Mouse (Mus musculus) lung, embryonic 14.5 days (tissue): ENCODE data around the gene 1110051M20Rik. TPM values are rescaled to one million over a fixed set of nuclear protein-coding genes. Genes with fewer than 3 reads are reported as not detected.

Experiments
- ATAC-seq: fragments of 200-750 bp; cut with Nextera tagmentation; 2 replicates; pipeline ENCODE4 v1.8.0; 2017; ENCODE audit warnings: mild to moderate bottlenecking, moderate TSS enrichment, moderate library complexity; ENCODE audit not compliant: insufficient read depth
- DNase-seq: peaks from one replicate; pipeline ENCODE4 v3.0.0-alpha.2; 2015
- H3K27ac ChIP-seq: fragments of 300-500 bp; sonication (generic); 2 replicates; pipeline ENCODE4 v1.5.1; 2014; ENCODE audit warnings: low read depth, mild to moderate bottlenecking, moderate library complexity
- H3K27me3 ChIP-seq: fragments of 300-500 bp; sonication (generic); 2 replicates; pipeline ENCODE4 v1.6.1; 2014; ENCODE audit warnings: low read length, control low read depth; ENCODE audit not compliant: insufficient read depth
- H3K36me3 ChIP-seq: fragments of 300-500 bp; sonication (generic); 2 replicates; pipeline ENCODE4 v1.6.1; 2014; ENCODE audit warnings: control low read depth; ENCODE audit not compliant: insufficient read depth
- H3K4me1 ChIP-seq: fragments of 300-500 bp; sonication (generic); 2 replicates; pipeline ENCODE4 v1.6.1; 2014; ENCODE audit warnings: antibody characterized with exemption, control low read depth; ENCODE audit not compliant: insufficient read depth
- H3K4me2 ChIP-seq: fragments of 300-500 bp; sonication (generic); 2 replicates; pipeline ENCODE4 v1.6.1; 2014; ENCODE audit warnings: mild to moderate bottlenecking
- H3K4me3 ChIP-seq: fragments of 300-500 bp; sonication (generic); 2 replicates; pipeline ENCODE4 v1.5.1; 2014; ENCODE audit warnings: low read depth, low read length
- H3K9ac ChIP-seq: fragments of 300-500 bp; sonication (generic); 2 replicates; pipeline ENCODE4 v1.6.1; 2014
- H3K9me3 ChIP-seq: fragments of 300-500 bp; sonication (generic); 2 replicates; pipeline ENCODE4 v1.6.1; 2016; ENCODE audit warnings: low read depth, low read length, control low read depth
- CTCF ChIP-seq: IDR thresholded peaks from 2 replicates; pipeline ENCODE4 v1.5.1; 2016; ENCODE audit warnings: antibody characterized with exemption, low read depth
- WGBS: fragments of 180-500 bp; shearing (Covaris S2); extraction: QIAGEN DNeasy Blood & Tissue Kit; methylation state at CpG from one replicate; pipeline ENCODE4 v1.1.7; 2014; 5-methylcytosine and 5-hydroxymethylcytosine counted together
- polyA plus RNA-seq: library from polyadenylated mRNA; unstranded; fragments of >200 nt; fragmentation: Nextera tagmentation; extraction: Ambion mirVana; gene quantifications from 2 replicates; pipeline ENCODE4 v1.2.1, GENCODE M21; 2014

The 1110051M20Rik gene
- polyA plus RNA-seq, 1 experiment from 2014 or later = 73.4 TPM

DNA sequence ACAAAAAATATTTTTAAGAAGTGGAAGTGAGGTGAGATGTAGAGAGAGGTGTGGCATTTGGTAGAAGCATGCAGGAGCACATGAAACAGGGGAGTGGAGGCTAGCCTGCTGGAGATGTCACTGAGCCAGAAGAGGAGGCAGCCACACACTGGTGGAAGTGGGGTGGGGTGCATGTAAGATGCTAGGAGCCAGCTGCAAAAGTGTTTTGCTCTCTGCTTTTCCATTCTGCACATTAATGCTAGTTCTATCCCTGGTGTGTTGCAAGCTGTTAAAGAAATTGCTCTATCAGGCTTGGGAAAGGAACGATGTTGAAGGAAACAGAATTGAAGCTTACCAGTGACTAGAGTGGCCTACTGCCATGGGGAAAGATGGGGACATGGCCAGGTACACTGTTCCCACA lies 120.2 kb downstream of the 1110051M20Rik start:
- Histone ChIP-seq H3K36me3 (no peaks in the 10 kb centered on the region), H3K4me1 (0 out of 2 replicates have a peak, but pooled peaks cover 4% of the 10 kb centered on the region), H3K9me3 (no peaks in the 10 kb centered on the region), H3K4me2 (no peak overlapping the region), H3K27ac (0 out of 2 replicates have a peak overlapping the region, but pooled peaks have one; percentile 24), H3K4me3 (no peak overlapping the region), H3K27me3 (no peaks in the 10 kb centered on the region), H3K9ac (no peak overlapping the region)
- TF ChIP-seq CTCF = no peak
- DNase-seq = no peak
- ATAC-seq = no peak
- 81% methylated on average over 1 of the region's 1 CpGs for WGBS

DNA sequence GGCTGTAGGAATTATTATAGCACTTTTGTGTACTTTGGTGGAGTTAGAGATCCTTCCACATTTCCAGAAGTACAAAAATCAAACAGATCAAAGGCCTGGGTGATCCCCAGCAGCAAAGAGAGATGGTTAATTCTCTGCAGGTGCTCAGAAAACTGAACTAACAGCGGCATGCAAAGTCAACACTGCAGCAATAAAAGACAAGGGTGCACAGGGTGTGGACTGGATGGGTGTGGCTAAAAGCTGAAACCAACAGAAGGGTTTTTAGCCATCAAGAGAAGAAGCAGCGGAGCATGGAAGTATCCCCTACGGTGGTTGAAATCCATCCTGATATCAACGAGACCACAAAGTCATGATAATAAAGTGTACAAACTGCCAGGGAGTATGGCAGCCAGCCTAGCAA lies 122.0 kb downstream of the 1110051M20Rik start:
- Histone ChIP-seq H3K27ac (peak overlapping the region; percentile 15; the same call in 1 of the 2 replicates), H3K27me3 (no peaks in the 10 kb centered on the region), H3K4me2 (no peak overlapping the region), H3K36me3 (no peaks in the 10 kb centered on the region), H3K4me3 (no peak overlapping the region), H3K9ac (no peak overlapping the region), H3K9me3 (no peaks in the 10 kb centered on the region), H3K4me1 (0 out of 2 replicates have a peak, but pooled peaks cover 4% of the 10 kb centered on the region)
- no peak for TF ChIP-seq CTCF
- DNase-seq (no peak), ATAC-seq (no peak)
- 70% methylated on average over 4 of the region's 4 CpGs for WGBS

DNA sequence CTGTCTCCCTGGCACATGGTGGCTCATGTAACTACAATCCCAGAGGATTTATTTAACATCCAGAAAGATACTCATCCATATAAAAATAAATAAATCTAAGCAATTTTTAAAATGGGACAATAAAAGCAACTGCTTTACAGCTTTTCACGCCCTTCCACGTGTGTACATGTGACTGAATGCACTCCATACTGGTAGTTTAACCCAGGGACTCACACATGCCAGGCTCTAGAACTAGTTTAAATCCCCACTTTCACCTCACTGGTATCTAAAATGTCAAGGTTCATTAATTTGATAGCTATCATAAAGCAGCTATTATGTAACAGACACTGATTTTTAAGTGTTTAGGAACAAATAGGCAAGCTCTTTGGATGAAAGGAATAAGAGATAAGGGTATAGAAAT lies 122.6 kb downstream of the 1110051M20Rik start:
- H3K27ac ChIP-seq = no peak overlapping the region
- TF ChIP-seq CTCF = no peak
- 88% methylated on average over 2 of the region's 2 CpGs for WGBS

DNA sequence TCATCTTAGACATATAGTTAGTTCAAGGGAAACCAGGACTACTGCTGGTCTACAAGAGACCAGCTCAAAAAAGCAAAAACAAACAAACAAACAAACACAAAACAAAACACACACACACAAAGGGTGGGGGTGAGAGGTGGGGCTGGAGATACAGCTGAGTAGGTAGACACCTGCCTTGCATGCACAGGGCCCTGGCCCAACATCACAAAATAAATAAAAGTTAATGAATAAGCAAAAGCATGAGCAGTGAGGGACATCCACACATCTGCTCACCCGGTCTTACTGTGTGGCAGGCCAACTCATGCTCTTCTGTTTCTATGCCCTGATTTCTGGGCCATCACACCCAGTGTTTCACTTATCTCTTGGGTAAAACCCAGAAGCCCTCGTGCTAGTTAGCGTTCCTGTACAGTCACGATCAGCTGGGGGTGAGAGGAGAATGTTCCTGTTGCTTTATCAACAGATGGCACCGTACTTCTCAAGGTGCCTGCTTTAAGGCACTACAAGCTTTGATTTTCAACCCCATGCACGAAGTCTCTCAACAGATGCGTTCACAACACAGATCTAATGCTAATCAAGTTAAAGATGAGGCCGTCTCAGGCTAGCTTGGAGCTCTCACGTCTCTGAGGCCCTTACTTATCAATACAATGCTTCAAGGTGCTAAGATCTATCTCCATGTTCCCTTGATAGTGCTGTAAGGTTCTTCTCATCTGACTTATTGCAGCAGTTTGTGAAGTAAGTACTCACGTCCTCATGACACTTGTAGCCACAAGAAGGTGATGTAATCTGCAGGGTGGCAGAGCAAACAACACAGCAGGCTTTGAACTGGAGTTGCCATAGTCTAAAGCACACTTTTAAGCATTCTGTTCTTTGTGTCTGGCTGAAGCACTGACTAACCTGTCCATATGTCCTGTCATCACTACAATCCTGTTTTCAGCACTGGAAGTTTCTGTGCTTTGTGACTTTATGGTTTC lies 123.7 kb downstream of the 1110051M20Rik start:
- H3K4me2 ChIP-seq = no peak overlapping the region
- H3K9me3 ChIP-seq = no peaks in the 10 kb centered on the region
- DNase-seq = no peak
- WGBS = 72% methylated on average over 10 of the region's 10 CpGs
- no peak overlapping the region for H3K27ac ChIP-seq
- H3K36me3 ChIP-seq = no peaks in the 10 kb centered on the region
- H3K27me3 ChIP-seq = no peaks in the 10 kb centered on the region
- TF ChIP-seq CTCF = no peak
- no peak for ATAC-seq
- no peak overlapping the region for H3K4me3 ChIP-seq
- no peaks in the 10 kb centered on the region for H3K4me1 ChIP-seq
- H3K9ac ChIP-seq = no peak overlapping the region

More for the DNA sequence above, 122.6 kb downstream of the 1110051M20Rik start:
- ATAC-seq (no peak), DNase-seq (no peak)
- H3K9ac ChIP-seq = no peak overlapping the region
- H3K27me3 ChIP-seq = no peaks in the 10 kb centered on the region
- 0 out of 2 replicates have a peak, but pooled peaks cover 4% of the 10 kb centered on the region for H3K4me1 ChIP-seq
- H3K9me3 ChIP-seq = no peaks in the 10 kb centered on the region
- H3K4me3 ChIP-seq = no peak overlapping the region
- H3K4me2 ChIP-seq = no peak overlapping the region
- no peaks in the 10 kb centered on the region for H3K36me3 ChIP-seq

DNA sequence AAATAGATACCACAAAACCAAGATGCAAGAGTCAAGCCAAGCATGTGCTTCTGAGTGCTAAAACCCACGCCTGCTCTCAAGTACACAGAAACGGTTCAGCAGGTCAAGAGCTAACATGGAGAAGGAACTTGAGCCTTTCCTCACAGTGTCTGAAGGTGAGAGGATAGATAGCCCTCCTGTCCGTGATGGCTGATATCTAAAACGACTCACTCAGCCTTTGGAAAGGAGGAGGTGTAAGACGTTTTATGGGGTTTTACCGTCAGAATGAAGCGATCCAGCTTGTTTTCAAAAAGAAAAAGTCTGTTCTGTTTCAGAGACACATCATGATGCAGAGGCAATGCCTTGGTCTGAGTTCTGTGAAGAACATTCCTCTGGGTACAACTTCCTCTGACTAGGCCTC lies 130.3 kb downstream of the 1110051M20Rik start:
- Histone ChIP-seq H3K36me3 (no peaks in the 10 kb centered on the region), H3K9ac (no peak overlapping the region), H3K4me3 (no peak overlapping the region), H3K27me3 (no peaks in the 10 kb centered on the region), H3K4me1 (peaks cover 2% of the 10 kb centered on the region; the same call in 1 of the 2 replicates), H3K27ac (no peak overlapping the region), H3K9me3 (no peaks in the 10 kb centered on the region), H3K4me2 (no peak overlapping the region)
- no peak for ATAC-seq
- 49% methylated on average over 7 of the region's 7 CpGs for WGBS
- DNase-seq = peak; percentile 40
- no peak for TF ChIP-seq CTCF

DNA sequence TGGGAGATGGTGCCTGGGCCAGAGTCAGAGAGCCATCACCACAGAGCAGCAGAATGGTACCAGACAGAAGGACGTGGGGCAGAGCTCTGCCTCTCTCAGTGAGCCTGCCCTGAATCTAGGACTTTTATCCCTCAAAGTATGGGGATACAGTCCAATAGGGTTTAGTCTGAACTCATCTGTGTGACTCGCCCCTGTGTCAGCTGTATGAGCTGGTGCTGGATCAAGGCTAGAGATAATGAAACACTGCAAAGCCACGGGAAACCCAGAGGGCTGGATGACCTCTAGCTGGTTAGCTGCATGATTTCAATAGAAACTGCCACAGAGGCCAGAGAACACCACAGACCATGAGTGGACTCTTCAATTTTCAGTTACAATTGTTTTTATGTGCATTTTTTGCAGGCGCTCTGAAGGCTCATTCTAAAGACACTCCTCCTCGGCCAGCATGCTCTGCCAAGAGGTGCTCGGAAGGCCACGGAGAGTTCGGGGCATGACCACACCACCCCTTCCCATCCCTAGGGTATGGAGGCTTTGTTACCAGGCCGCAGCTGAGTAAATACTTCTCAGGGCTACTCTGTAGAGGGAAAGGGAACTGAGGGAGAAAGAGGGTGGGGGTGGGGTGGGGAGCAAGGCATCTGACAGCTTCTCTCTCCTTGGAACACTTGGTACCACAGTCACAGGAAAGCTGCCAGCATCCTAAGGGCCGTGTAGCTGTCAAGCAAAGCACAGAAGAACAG lies 131.8 kb downstream of the 1110051M20Rik start:
- H3K27me3 ChIP-seq = no peaks in the 10 kb centered on the region
- DNase-seq = peak; percentile 47
- H3K4me3 ChIP-seq = no peak overlapping the region
- no peaks in the 10 kb centered on the region for H3K36me3 ChIP-seq
- H3K4me2 ChIP-seq = no peak overlapping the region
- WGBS = 28% methylated on average over 10 of the region's 10 CpGs
- H3K4me1 ChIP-seq = peaks cover 2% of the 10 kb centered on the region; the same call in 1 of the 2 replicates
- no peak for TF ChIP-seq CTCF
- no peaks in the 10 kb centered on the region for H3K9me3 ChIP-seq
- H3K9ac ChIP-seq = no peak overlapping the region
- peak overlapping the region; percentile 67 for H3K27ac ChIP-seq
- peak; percentile 67 for ATAC-seq

DNA sequence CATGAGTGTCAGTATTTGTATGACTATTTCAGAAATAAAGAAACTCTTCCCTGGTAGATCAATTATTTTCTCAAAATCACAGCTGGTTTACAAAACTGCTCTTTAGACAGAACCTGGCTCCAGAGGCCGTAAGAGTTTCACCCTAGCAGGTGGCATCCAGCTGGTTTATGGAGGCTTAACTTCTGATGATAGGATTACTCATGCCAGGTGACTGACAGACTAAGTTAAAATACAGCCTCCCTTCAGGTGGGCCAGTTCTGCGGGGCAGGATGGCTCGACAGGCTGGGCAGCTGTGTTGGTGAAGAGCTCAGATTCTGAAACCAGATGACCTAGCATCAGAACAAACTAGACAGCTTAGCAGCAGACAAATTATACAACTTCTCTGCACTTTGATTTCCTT lies 135.0 kb downstream of the 1110051M20Rik start:
- H3K9me3 ChIP-seq = no peaks in the 10 kb centered on the region
- no peaks in the 10 kb centered on the region for H3K36me3 ChIP-seq
- no peak for ATAC-seq
- WGBS = 70% methylated on average over 3 of the region's 3 CpGs
- H3K27me3 ChIP-seq = no peaks in the 10 kb centered on the region
- no peak for DNase-seq
- no peak overlapping the region for H3K27ac ChIP-seq
- no peak overlapping the region for H3K4me2 ChIP-seq
- TF ChIP-seq CTCF = no peak
- no peak overlapping the region for H3K9ac ChIP-seq
- no peak overlapping the region for H3K4me3 ChIP-seq
- H3K4me1 ChIP-seq = peaks cover 2% of the 10 kb centered on the region; the same call in 1 of the 2 replicates
